Mouse (Mus musculus): ENCODE data around the gene 5730596B20Rik. TPM values are rescaled to one million over a fixed set of nuclear protein-coding genes. Genes with fewer than 3 reads are reported as not detected.

5730596B20Rik gene
- polyA plus RNA-seq, 1 experiment from 2014 or later: not detected

GRCm38 (mm10) chr6:52191860-52192550, 14.7 kb downstream of the 5730596B20Rik start:
- H3K27me3 ChIP-seq (ENCODE audit: control insufficient read depth, insufficient read depth, low read length): peaks cover 100% of the 10 kb centered on the region
- H3K9ac ChIP-seq (ENCODE audit: low read length): no peak overlapping the region; the same call in 1 of the 2 replicates
- ATAC-seq (replicated peaks; ENCODE audit: low FRiP score) (peak; percentile 55; the same call in 1 of the 2 replicates), DNase-seq (ENCODE audit: low spot score) (peak; percentile 87)
- H3K36me3 ChIP-seq (ENCODE audit: control insufficient read depth, insufficient read depth, low read length): no peaks in the 10 kb centered on the region
- H3K4me1 ChIP-seq (replicated peaks; ENCODE audit: control insufficient read depth, insufficient read depth, low read length): peaks cover 10% of the 10 kb centered on the region; the same call in 1 of the 2 replicates
- H3K27ac ChIP-seq (ENCODE audit: low read depth, low read length): no peak overlapping the region
- peak overlapping the region; percentile 32 for H3K4me3 ChIP-seq (ENCODE audit: low read depth, low read length)
- WGBS: under 1% methylated on average over 41 of the region's 55 CpGs
- no peaks in the 10 kb centered on the region for H3K9me3 ChIP-seq (ENCODE audit: control insufficient read depth, low read length)
- peak overlapping the region; percentile 79 for H3K4me2 ChIP-seq (ENCODE audit: low read depth, low read length, severe bottlenecking)

- H3K9ac ChIP-seq (ENCODE audit: low read length): no peak overlapping the region
- 3% methylated on average over 10 of the region's 10 CpGs for WGBS
- H3K9me3 ChIP-seq (ENCODE audit: control insufficient read depth, low read length): no peaks in the 10 kb centered on the region
- peaks cover 100% of the 10 kb centered on the region for H3K27me3 ChIP-seq (ENCODE audit: control insufficient read depth, insufficient read depth, low read length)
- H3K4me3 ChIP-seq (ENCODE audit: low read depth, low read length): no peak overlapping the region
- H3K36me3 ChIP-seq (ENCODE audit: control insufficient read depth, insufficient read depth, low read length): no peaks in the 10 kb centered on the region
- H3K4me2 ChIP-seq (ENCODE audit: low read depth, low read length, severe bottlenecking): no peak overlapping the region
- H3K27ac ChIP-seq (ENCODE audit: low read depth, low read length): no peak overlapping the region
- ATAC-seq (replicated peaks; ENCODE audit: low FRiP score) (no peak), DNase-seq (ENCODE audit: low spot score) (peak; percentile 51)
- peaks cover 10% of the 10 kb centered on the region; the same call in 1 of the 2 replicates for H3K4me1 ChIP-seq (replicated peaks; ENCODE audit: control insufficient read depth, insufficient read depth, low read length)
These were observed 17.4 kb downstream of the 5730596B20Rik start for GRCm38 (mm10) chr6:52194690-52195089.

- Histone ChIP-seq H3K36me3 (ENCODE audit: control insufficient read depth, insufficient read depth, low read length) (no peaks in the 10 kb centered on the region), H3K9ac (ENCODE audit: low read length) (no peak overlapping the region), H3K27me3 (ENCODE audit: control insufficient read depth, insufficient read depth, low read length) (peaks cover 100% of the 10 kb centered on the region), H3K27ac (ENCODE audit: low read depth, low read length) (no peak overlapping the region), H3K9me3 (ENCODE audit: control insufficient read depth, low read length) (no peaks in the 10 kb centered on the region), H3K4me2 (ENCODE audit: low read depth, low read length, severe bottlenecking) (no peak overlapping the region), H3K4me1 (replicated peaks; ENCODE audit: control insufficient read depth, insufficient read depth, low read length) (peaks cover 4% of the 10 kb centered on the region; the same call in 1 of the 2 replicates), H3K4me3 (ENCODE audit: low read depth, low read length) (no peak overlapping the region)
- ATAC-seq (replicated peaks; ENCODE audit: low FRiP score) (no peak), DNase-seq (ENCODE audit: low spot score) (no peak)
- 2% methylated on average over 9 of the region's 9 CpGs for WGBS
These were observed 19.5 kb downstream of the 5730596B20Rik start for GRCm38 (mm10) chr6:52196811-52197210.

GRCm38 (mm10) chr6:52197271-52197670, 20.0 kb downstream of the 5730596B20Rik start:
- ATAC-seq (replicated peaks; ENCODE audit: low FRiP score): no peak
- no peak overlapping the region for H3K9ac ChIP-seq (ENCODE audit: low read length)

GRCm38 (mm10) chr6:52200073-52200750, 22.9 kb downstream of the 5730596B20Rik start:
- under 1% methylated on average over 28 of the region's 30 CpGs for WGBS

More at GRCm38 (mm10) chr6:52197271-52197670, 20.0 kb downstream of the 5730596B20Rik start:
- Histone ChIP-seq H3K4me3 (ENCODE audit: low read depth, low read length) (no peak overlapping the region), H3K9me3 (ENCODE audit: control insufficient read depth, low read length) (no peaks in the 10 kb centered on the region), H3K4me2 (ENCODE audit: low read depth, low read length, severe bottlenecking) (no peak overlapping the region), H3K27me3 (ENCODE audit: control insufficient read depth, insufficient read depth, low read length) (peaks cover 100% of the 10 kb centered on the region), H3K36me3 (ENCODE audit: control insufficient read depth, insufficient read depth, low read length) (no peaks in the 10 kb centered on the region), H3K4me1 (replicated peaks; ENCODE audit: control insufficient read depth, insufficient read depth, low read length) (peaks cover under 1% of the 10 kb centered on the region; the same call in 1 of the 2 replicates), H3K27ac (ENCODE audit: low read depth, low read length) (no peak overlapping the region)
- DNase-seq (ENCODE audit: low spot score): peak; percentile 55
- whole genome bisulfite sequencing: 1% methylated on average over 10 of the region's 10 CpGs

GRCm38 (mm10) chr6:52200751-52201250, 23.5 kb downstream of the 5730596B20Rik start:
- no peak for DNase-seq (ENCODE audit: low spot score)
- H3K4me1 ChIP-seq (replicated peaks; ENCODE audit: control insufficient read depth, insufficient read depth, low read length): peaks cover 2% of the 10 kb centered on the region; the same call in 1 of the 2 replicates
- H3K9me3 ChIP-seq (ENCODE audit: control insufficient read depth, low read length): no peaks in the 10 kb centered on the region
- no peak overlapping the region for H3K4me2 ChIP-seq (ENCODE audit: low read depth, low read length, severe bottlenecking)
- H3K4me3 ChIP-seq (ENCODE audit: low read depth, low read length): no peak overlapping the region
- H3K27me3 ChIP-seq (ENCODE audit: control insufficient read depth, insufficient read depth, low read length): peaks cover 100% of the 10 kb centered on the region
- ATAC-seq (replicated peaks; ENCODE audit: low FRiP score): no peak
- 5% methylated on average over 10 of the region's 10 CpGs for WGBS
- no peaks in the 10 kb centered on the region for H3K36me3 ChIP-seq (ENCODE audit: control insufficient read depth, insufficient read depth, low read length)
- H3K9ac ChIP-seq (ENCODE audit: low read length): no peak overlapping the region
- no peak overlapping the region for H3K27ac ChIP-seq (ENCODE audit: low read depth, low read length)

More at GRCm38 (mm10) chr6:52200073-52200750, 22.9 kb downstream of the 5730596B20Rik start:
- DNase-seq (ENCODE audit: low spot score) (no peak), ATAC-seq (replicated peaks; ENCODE audit: low FRiP score) (no peak)
- no peak overlapping the region for H3K27ac ChIP-seq (ENCODE audit: low read depth, low read length)
- peaks cover 2% of the 10 kb centered on the region; the same call in 1 of the 2 replicates for H3K4me1 ChIP-seq (replicated peaks; ENCODE audit: control insufficient read depth, insufficient read depth, low read length)
- no peaks in the 10 kb centered on the region for H3K36me3 ChIP-seq (ENCODE audit: control insufficient read depth, insufficient read depth, low read length)
- H3K27me3 ChIP-seq (ENCODE audit: control insufficient read depth, insufficient read depth, low read length): peaks cover 100% of the 10 kb centered on the region
- H3K9ac ChIP-seq (ENCODE audit: low read length): no peak overlapping the region
- no peak overlapping the region for H3K4me3 ChIP-seq (ENCODE audit: low read depth, low read length)
- H3K4me2 ChIP-seq (ENCODE audit: low read depth, low read length, severe bottlenecking): no peak overlapping the region
- no peaks in the 10 kb centered on the region for H3K9me3 ChIP-seq (ENCODE audit: control insufficient read depth, low read length)

- Histone ChIP-seq H3K9me3 (ENCODE audit: control insufficient read depth, low read length) (no peaks in the 10 kb centered on the region), H3K27me3 (ENCODE audit: control insufficient read depth, insufficient read depth, low read length) (peaks cover 100% of the 10 kb centered on the region), H3K36me3 (ENCODE audit: control insufficient read depth, insufficient read depth, low read length) (no peaks in the 10 kb centered on the region), H3K4me3 (ENCODE audit: low read depth, low read length) (no peak overlapping the region), H3K4me1 (replicated peaks; ENCODE audit: control insufficient read depth, insufficient read depth, low read length) (peaks cover 2% of the 10 kb centered on the region; the same call in 1 of the 2 replicates), H3K27ac (ENCODE audit: low read depth, low read length) (no peak overlapping the region), H3K9ac (ENCODE audit: low read length) (no peak overlapping the region), H3K4me2 (ENCODE audit: low read depth, low read length, severe bottlenecking) (no peak overlapping the region)
- ATAC-seq (replicated peaks; ENCODE audit: low FRiP score) (no peak), DNase-seq (ENCODE audit: low spot score) (no peak)
- WGBS: 10% methylated on average over 1 of the region's 1 CpGs
These were observed 24.0 kb downstream of the 5730596B20Rik start for GRCm38 (mm10) chr6:52201269-52201668.

GRCm38 (mm10) chr6:52202362-52203120, 25.2 kb downstream of the 5730596B20Rik start:
- Histone ChIP-seq H3K9me3 (ENCODE audit: control insufficient read depth, low read length) (no peaks in the 10 kb centered on the region), H3K4me3 (ENCODE audit: low read depth, low read length) (no peak overlapping the region), H3K36me3 (ENCODE audit: control insufficient read depth, insufficient read depth, low read length) (no peaks in the 10 kb centered on the region), H3K9ac (ENCODE audit: low read length) (no peak overlapping the region), H3K27me3 (ENCODE audit: control insufficient read depth, insufficient read depth, low read length) (peaks cover 100% of the 10 kb centered on the region), H3K4me1 (replicated peaks; ENCODE audit: control insufficient read depth, insufficient read depth, low read length) (peaks cover 2% of the 10 kb centered on the region; the same call in 1 of the 2 replicates), H3K4me2 (ENCODE audit: low read depth, low read length, severe bottlenecking) (no peak overlapping the region), H3K27ac (ENCODE audit: low read depth, low read length) (no peak overlapping the region)
- DNase-seq (ENCODE audit: low spot score) (no peak), ATAC-seq (replicated peaks; ENCODE audit: low FRiP score) (no peak)
- 2% methylated on average over 22 of the region's 22 CpGs for WGBS
